Mouse (Mus musculus) urinary bladder, postnatal 10 days (tissue): ENCODE data around the gene Rara.
"Not testable (repeated sequence)": the region's sequence is repeated elsewhere in the genome, so short reads cannot be mapped to it uniquely, and the experiment has no call there.

Source experiments
- DNase-seq: peaks from one replicate; pipeline ENCODE4 v3.0.0; 2022; ENCODE audit warnings: low spot score

Rara gene

GRCm38 (mm10) chr11:98968079-98968478 lies 40.5 kb downstream of the Rara start:
- DNase-seq, result no peak

GRCm38 (mm10) chr11:98968716-98969495 lies 41.3 kb downstream of the Rara start:
- no peak for DNase-seq

- DNase-seq, result no peak
These were observed 41.9 kb downstream of the Rara start for GRCm38 (mm10) chr11:98969496-98969927.

- no peak for DNase-seq
These were observed 42.7 kb downstream of the Rara start for GRCm38 (mm10) chr11:98970191-98970925.

GRCm38 (mm10) chr11:98971316-98972031 lies 43.9 kb downstream of the Rara start:
- DNase-seq, result no peak

GRCm38 (mm10) chr11:98972215-98972614 lies 44.6 kb downstream of the Rara start:
- DNase-seq, result no peak

- no peak for DNase-seq
These were observed 45.3 kb downstream of the Rara start for GRCm38 (mm10) chr11:98972801-98973360.

- no peak for DNase-seq
These were observed 46.0 kb downstream of the Rara start for GRCm38 (mm10) chr11:98973584-98973983.

GRCm38 (mm10) chr11:98974213-98974612 lies 46.6 kb downstream of the Rara start:
- no peak for DNase-seq

GRCm38 (mm10) chr11:98974871-98975719 lies 47.5 kb downstream of the Rara start:
- DNase-seq, result no peak

GRCm38 (mm10) chr11:98978526-98979148 lies 51.0 kb downstream of the Rara start:
- DNase-seq, result no peak

GRCm38 (mm10) chr11:98979356-98979755 lies 51.7 kb downstream of the Rara start:
- DNase-seq, result no peak

GRCm38 (mm10) chr11:98981289-98981996 lies 53.8 kb downstream of the Rara start:
- DNase-seq, result no peak

- no peak for DNase-seq
These were observed 54.6 kb downstream of the Rara start for GRCm38 (mm10) chr11:98981997-98982772.

GRCm38 (mm10) chr11:98982773-98983133 lies 55.1 kb downstream of the Rara start, which contains the start of gene Gjd3:
Gene Gjd3, minus strand, starts transcription at chr11:98983016.
- DNase-seq, result no peak

GRCm38 (mm10) chr11:98983551-98983950 lies 55.9 kb downstream of the Rara start:
- no peak for DNase-seq

GRCm38 (mm10) chr11:98985542-98985941 lies 57.9 kb downstream of the Rara start:
- no peak for DNase-seq

- not testable (repeated sequence) for DNase-seq
These were observed 60.6 kb downstream of the Rara start for GRCm38 (mm10) chr11:98988260-98988659.

GRCm38 (mm10) chr11:98990866-98991265 lies 63.2 kb downstream of the Rara start:
- no peak for DNase-seq
